Mouse (Mus musculus): ENCODE measurements at regions not wholly inside any gene's neighbourhood (a gene's known extent, or its start where the extent isn't known, plus 50 kb on each side); places are given as distances from the start of the nearest gene placed in this dataset.
A peak's percentile ranks its signal among the peaks of the same experiment; 100 is the strongest.

GRCm38 (mm10) chr14:47862556-47862955, 214.3 kb downstream of the Ktn1 start:
- DNase-seq: no peak

DNA sequence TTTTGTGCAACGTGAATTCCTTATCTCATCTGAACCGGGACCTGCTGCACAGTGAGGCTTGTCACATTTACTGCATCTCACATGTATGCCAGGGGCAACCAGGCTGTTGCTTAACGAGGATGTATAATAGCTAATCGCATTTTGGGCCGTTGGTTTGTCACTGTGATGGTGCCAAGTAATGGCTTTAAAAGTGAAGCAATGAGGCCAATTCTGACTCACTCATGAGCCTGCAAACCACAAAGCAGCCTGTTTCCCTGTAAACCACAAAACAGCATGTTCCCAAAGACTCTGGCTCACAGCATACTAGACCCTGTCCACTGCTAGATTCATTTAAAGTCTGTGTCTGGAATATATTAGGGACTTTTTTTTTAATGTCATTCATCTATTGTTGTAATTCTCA, 214.8 kb downstream of the Ktn1 start:
- DNase-seq: peak; percentile 46 to 57

- DNase-seq: no peak
Observed at GRCm38 (mm10) chr14:47863701-47864100, 215.5 kb downstream of the Ktn1 start.

GRCm38 (mm10) chr14:47867017-47867416, 218.8 kb downstream of the Ktn1 start:
- DNase-seq: no peak

- DNase-seq: no peak
Observed at GRCm38 (mm10) chr14:47868258-47868780, 220.1 kb downstream of the Ktn1 start.

- no peak for DNase-seq
Observed at GRCm38 (mm10) chr14:47876585-47876984, 228.3 kb downstream of the Ktn1 start.

GRCm38 (mm10) chr14:47877167-47877566, 228.9 kb downstream of the Ktn1 start:
- DNase-seq: no peak

GRCm38 (mm10) chr14:47877771-47878443, 229.7 kb downstream of the Ktn1 start:
- DNase-seq: no peak

DNA sequence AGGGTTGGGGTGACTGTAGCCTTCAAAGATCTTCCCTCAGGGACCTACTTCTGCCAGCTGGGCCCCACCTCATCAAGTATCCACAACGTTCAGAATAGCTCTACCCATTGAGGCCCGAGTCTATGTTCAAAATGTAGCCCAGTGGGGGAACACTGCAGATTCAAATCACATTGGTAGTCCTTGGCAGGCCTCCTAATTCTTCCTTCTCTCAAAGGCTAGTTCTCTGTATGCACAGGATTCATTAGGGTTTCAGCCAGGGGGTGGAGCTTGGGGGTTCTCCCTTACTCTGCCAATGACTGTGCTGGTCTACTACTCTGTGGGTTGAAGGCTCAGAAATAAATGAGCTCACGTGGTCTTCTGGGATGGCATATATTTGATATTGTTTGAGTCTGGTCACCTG, 235.3 kb upstream of the Peli2 start:
- peak in 1 of 2 experiments; percentile 23 for DNase-seq

- DNase-seq: no peak
Observed at GRCm38 (mm10) chr14:47890251-47891198, 230.1 kb upstream of the Peli2 start.

DNA sequence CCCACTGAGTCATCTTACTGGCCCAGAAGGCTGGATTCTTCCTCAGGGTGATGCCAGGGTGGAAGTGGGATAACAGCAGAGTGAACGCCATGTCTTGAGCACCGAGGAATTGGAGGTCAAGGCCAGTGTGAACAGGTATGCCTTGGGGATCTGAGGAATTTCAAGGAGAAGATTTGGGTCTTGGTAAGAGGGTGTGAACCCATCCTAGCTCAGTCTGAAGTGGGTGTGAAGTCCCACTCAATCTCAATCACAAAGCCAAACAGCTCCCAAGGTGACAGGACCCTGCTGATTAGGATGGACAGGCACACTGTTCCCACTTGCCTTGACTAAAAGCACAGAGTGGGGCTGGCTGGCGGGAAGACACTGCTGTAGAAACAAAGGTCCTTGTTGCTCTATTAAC, 224.0 kb upstream of the Peli2 start:
- no peak for DNase-seq

DNA sequence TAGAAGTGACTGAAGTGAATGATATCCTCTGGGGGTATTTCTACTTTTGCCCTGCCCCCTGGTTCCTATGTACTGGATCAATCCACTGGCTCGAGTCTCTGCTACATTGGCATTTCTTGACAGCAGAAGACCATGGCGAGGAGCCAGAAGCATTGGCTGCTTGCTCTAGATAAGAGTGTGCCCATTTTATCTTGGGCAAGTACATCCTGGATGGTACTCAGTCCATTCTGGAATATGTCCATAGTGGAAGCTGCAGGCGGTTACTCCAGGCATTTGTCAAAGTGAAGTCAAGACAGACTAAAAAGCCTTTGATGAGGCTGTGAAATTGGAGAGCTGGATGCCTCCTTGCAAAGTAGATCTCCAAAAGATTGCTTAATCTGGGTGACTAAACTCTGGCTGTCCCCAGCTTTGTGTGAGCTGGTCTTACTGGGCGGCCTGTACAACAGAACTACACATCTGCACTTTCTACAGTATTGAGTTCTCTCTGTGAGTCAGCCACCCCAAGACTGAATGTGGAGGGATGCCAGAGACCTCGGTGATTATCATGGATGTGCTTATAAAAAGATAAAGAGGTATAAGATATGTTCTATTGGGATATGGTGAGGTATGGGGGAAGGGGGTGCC, 222.6 kb upstream of the Peli2 start:
- DNase-seq: peak; percentile 83 to 88

GRCm38 (mm10) chr14:47898605-47899004, 222.0 kb upstream of the Peli2 start:
- peak in 1 of 2 experiments; percentile 27 for DNase-seq

GRCm38 (mm10) chr14:47905334-47905733, 215.3 kb upstream of the Peli2 start:
- no peak for DNase-seq

GRCm38 (mm10) chr14:47909129-47909528, 211.5 kb upstream of the Peli2 start:
- DNase-seq: no peak

DNA sequence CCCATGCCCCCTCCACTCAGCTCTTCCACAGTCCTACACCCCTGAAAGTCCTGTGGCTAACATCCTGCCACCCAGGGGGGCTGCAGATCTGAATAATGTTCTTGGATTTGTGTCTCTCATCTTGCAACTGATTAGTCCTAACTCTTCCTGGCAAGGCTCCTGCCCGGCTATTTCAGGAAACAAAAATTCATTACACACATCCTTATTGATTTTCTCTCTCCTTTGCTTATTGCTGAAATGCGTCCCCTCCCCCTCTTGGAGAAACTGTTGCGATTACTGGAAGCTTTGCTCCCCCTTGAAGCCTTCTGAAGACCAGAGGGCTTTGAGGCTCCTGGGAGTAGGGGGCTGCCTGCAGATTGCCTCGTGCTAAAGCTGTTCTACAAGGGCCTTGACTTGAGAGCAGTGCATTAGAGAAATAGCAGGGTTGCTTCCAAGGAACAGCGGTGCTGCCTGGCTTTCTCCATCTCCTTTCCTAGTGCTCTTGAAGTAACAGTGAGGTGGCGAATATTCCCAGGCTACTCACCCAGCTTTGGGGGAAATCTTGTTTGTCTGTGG, 209.8 kb upstream of the Peli2 start:
- peak in 1 of 2 experiments; percentile 18 for DNase-seq

- peak; percentile 66 to 73 for DNase-seq
Observed at GRCm38 (mm10) chr14:47911546-47912545, 208.8 kb upstream of the Peli2 start.

GRCm38 (mm10) chr14:47915621-47916020, 205.0 kb upstream of the Peli2 start:
- DNase-seq: no peak

DNA sequence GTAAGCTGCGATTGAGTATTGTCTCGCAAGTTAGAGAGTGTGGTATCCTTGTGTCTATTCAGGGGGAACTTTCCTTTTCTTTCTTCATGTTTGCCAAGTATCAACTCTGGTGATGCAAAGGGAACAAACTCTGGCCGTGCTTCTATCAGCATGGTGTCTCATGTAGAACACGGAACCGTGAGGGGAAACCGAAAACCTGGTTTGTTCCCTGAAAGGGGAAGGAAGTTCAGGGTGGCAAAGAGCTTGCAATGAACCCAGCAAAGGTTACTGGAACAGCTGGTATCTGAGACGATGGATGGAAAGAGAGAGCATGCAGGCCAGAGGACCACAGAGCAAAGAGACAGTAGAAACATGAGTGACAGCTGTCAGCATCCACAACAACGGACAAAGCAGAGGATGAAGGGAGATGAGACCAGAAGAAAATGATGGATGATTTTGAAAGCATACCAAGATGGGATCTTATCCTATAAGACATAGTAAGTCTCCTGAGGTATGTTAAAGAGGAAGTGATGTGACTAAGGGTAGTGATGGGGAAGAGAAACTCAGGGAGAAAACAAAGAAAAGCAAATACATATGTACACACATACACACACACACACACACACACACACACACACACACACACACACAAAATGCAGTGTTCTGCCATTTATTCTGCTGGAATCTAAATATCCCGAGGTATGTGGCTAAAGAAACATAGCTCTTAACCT, 199.8 kb upstream of the Peli2 start:
- DNase-seq: no peak

DNA sequence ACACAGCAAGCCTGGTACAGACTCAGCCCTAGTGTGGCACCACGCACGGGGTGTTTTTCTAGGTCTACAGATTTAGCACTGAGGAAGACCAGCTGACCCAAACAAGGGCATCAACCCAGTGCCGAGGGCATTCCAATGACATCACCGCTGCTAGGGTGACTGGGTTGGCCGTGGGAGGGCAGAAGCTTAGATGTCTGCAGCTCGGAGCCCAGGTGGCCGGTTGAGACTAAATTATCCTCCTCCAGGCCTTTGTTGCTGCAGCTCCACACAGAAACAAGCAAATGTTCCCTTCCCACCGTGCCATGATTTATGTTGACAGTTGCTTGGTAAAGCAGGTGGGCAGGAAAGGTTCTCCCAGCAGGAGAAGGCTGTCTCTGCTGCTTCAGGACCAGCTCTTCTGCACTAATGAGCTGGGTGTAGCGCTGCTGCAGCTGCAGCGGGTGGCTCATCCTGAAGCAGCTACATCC, 198.8 kb upstream of the Peli2 start:
- DNase-seq: peak; percentile 72 to 73

GRCm38 (mm10) chr14:47926416-47926815, 194.2 kb upstream of the Peli2 start:
- DNase-seq: no peak
